Mouse (Mus musculus): ENCODE results near the gene Arid1b. TPM values are rescaled to one million over a fixed set of nuclear protein-coding genes. Genes with fewer than 3 reads are reported as not detected.

Arid1b gene
- total and polyA plus RNA-seq, 3 experiments: 6.1 to 12.4 (median 9.7) TPM

- Histone ChIP-seq H3K79me2 (replicated peaks; ENCODE audit: control insufficient read depth, extremely low read depth, insufficient read depth, poor library complexity, severe bottlenecking) (peaks cover 18% of the 10 kb centered on the region), H3K4me1 (ENCODE audit: control insufficient read depth in 1 of 2, insufficient read depth in 2 of 2) (peaks cover 32 to 81% of the 10 kb centered on the region in 2 experiments), H3K9ac (ENCODE audit: insufficient read depth, low read depth) (no peak overlapping the region), H3K27me3 (replicated peaks) (no peaks in the 10 kb centered on the region), H3K36me3 (replicated peaks in 1 of 2; ENCODE audit: control insufficient read depth in 1 of 2, insufficient read depth in 1 of 2, low read length in 1 of 2) (peaks cover 0 to 14% of the 10 kb centered on the region in 2 experiments), H3K9me3 (replicated peaks; ENCODE audit: low read length) (no peaks in the 10 kb centered on the region), H3K4me3 (replicated peaks in 1 of 3; ENCODE audit: low read depth in 2 of 3, low read length in 2 of 3, poor library complexity in 1 of 3) (no peak overlapping the region), H3K27ac (ENCODE audit: insufficient read depth, low read depth) (no peak overlapping the region), H3K4me2 (ENCODE audit: insufficient read depth, low read depth, poor library complexity, severe bottlenecking) (peak overlapping the region; percentile 25)
- peak; percentile 88 for TF ChIP-seq USF1 (IDR thresholded peaks at IDR 0.05; ENCODE audit: low read depth, low read length)
- 0 out of 2 replicates have a peak, but pooled peaks have one; percentile 52 for TF ChIP-seq MYC (IDR thresholded peaks at IDR 0.05; ENCODE audit: low read depth, low read length)
- peak; percentile 91 for TF ChIP-seq USF2 (conservative IDR thresholded peaks at IDR 0.05; ENCODE audit: low read depth, low read length)
- peak; percentile 71 for TF ChIP-seq SIN3A (IDR thresholded peaks at IDR 0.05; ENCODE audit: low read length)
- no peak for TF ChIP-seq ZKSCAN1 (IDR thresholded peaks at IDR 0.05; ENCODE audit: borderline replicate concordance, low read depth, low read length)
- TF ChIP-seq ELF1 (IDR thresholded peaks at IDR 0.05; ENCODE audit: low read depth, low read length): no peak
- no peak for TF ChIP-seq NELFE (IDR thresholded peaks at IDR 0.05; ENCODE audit: low read depth, low read length)
- peak; percentile 62; the same call in 1 of the 2 replicates for TF ChIP-seq ETS1 (conservative IDR thresholded peaks at IDR 0.05; ENCODE audit: low read depth, low read length)
- TF ChIP-seq MAX (IDR thresholded peaks at IDR 0.05; ENCODE audit: low read length): peak; percentile 95
- TF ChIP-seq TCF12 (IDR thresholded peaks at IDR 0.05; ENCODE audit: low read depth, low read length): peak; percentile 21; the same call in 1 of the 2 replicates
- TF ChIP-seq BHLHE40 (IDR thresholded peaks at IDR 0.05; ENCODE audit: low read depth, low read length): peak; percentile 84
- TF ChIP-seq CHD2 (IDR thresholded peaks at IDR 0.05; ENCODE audit: low read length): no peak
- peak; percentile 69 for TF ChIP-seq MXI1 (IDR thresholded peaks at IDR 0.05; ENCODE audit: low read depth, low read length)
- TF ChIP-seq MAFK (IDR thresholded peaks at IDR 0.05; ENCODE audit: insufficient replicate concordance, low read length): peak; percentile 41; the same call in 1 of the 2 replicates
- in situ Hi-C loops (cut with MboI; ENCODE audit: low pct_ligation_motif_present, low pct_unique_long_range_greater_than_20kb, low sequenced_read_pairs): no loop called here
- dilution Hi-C loops (cut with MboI; ENCODE audit: extremely low pct_ligation_motif_present, extremely low pct_unique_long_range_greater_than_20kb, low sequenced_read_pairs): no loop called here
- peak; percentile 52 for DNase-seq (ENCODE audit: extremely low read depth)
Observed at GRCm38 (mm10) chr17:5007156-5007658, 13.1 kb downstream of the Arid1b start.

DNA sequence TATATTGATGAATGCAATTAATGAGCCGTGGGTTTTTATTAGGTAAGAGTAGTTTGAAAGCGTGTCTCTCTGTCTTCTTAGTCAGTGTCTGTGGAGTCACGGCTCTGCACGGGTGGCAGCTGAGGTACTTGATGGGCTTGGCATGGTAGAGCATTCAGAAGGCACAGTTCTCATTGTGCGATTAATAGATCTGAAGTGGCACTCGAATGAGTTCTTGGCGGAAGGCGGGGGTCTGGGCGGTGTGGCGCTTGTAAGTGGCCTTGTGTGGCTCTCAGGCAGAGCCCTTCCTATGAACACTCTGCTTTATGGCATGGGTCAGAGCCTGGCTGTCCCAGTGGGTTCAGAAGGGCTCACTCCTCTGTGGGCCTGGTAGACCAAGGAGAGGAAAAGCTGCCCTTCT, 14.1 kb downstream of the Arid1b start:
- DNase-seq (ENCODE audit: extremely low read depth): no peak
- H3K36me3 ChIP-seq (replicated peaks in 1 of 2; ENCODE audit: control insufficient read depth in 1 of 2, insufficient read depth in 1 of 2, low read length in 1 of 2): peaks cover 0 to 19% of the 10 kb centered on the region in 2 experiments
- H3K79me2 ChIP-seq (replicated peaks; ENCODE audit: control insufficient read depth, extremely low read depth, insufficient read depth, poor library complexity, severe bottlenecking): peaks cover 11% of the 10 kb centered on the region
- H3K9me3 ChIP-seq (replicated peaks; ENCODE audit: low read length): no peaks in the 10 kb centered on the region
- peaks cover 29 to 72% of the 10 kb centered on the region in 2 experiments for H3K4me1 ChIP-seq (ENCODE audit: control insufficient read depth in 1 of 2, insufficient read depth in 2 of 2)
- no peak for TF ChIP-seq NELFE (IDR thresholded peaks at IDR 0.05; ENCODE audit: low read depth, low read length)
- in situ Hi-C loops (cut with MboI; ENCODE audit: low pct_ligation_motif_present, low pct_unique_long_range_greater_than_20kb, low sequenced_read_pairs) (no loop called here), dilution Hi-C loops (cut with MboI; ENCODE audit: extremely low pct_ligation_motif_present, extremely low pct_unique_long_range_greater_than_20kb, low sequenced_read_pairs) (no loop called here)
- H3K4me3 ChIP-seq (replicated peaks in 1 of 3; ENCODE audit: low read depth in 2 of 3, low read length in 2 of 3, poor library complexity in 1 of 3): no peak overlapping the region
- H3K27ac ChIP-seq (ENCODE audit: insufficient read depth, low read depth): no peak overlapping the region
- H3K4me2 ChIP-seq (ENCODE audit: insufficient read depth, low read depth, poor library complexity, severe bottlenecking): no peak overlapping the region
- H3K9ac ChIP-seq (ENCODE audit: insufficient read depth, low read depth): no peak overlapping the region
- H3K27me3 ChIP-seq (replicated peaks): no peaks in the 10 kb centered on the region

Data from CH12.LX (cell line).